Mouse (Mus musculus): ENCODE measurements at regions not wholly inside any gene's neighbourhood (a gene's known extent, or its start where the extent isn't known, plus 50 kb on each side); places are given as distances from the start of the nearest gene placed in this dataset.
A peak's percentile ranks its signal among the peaks of the same experiment; 100 is the strongest.

DNA sequence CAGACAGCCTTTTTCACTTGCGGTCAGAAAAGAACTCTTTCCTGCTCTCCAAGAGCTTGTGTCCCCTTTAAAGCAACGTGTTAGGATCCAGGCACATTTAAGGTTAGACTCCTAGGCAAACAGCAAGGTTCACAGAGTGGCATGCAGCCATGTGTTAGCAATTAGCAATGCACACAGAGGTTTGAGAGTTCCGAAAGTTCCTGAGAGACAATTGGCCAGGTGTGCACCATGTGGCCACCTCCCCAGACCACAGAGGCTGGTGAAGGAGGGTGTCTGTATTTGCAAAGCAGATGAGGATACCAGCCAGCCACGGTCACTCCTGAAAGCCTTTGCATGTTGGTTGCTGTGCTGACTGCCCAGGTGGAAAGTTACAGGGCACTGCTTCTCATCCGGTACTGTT, 240.6 kb downstream of the H2al1j start:
- H3K27ac ChIP-seq (ENCODE audit: poor library complexity, severe bottlenecking) = no peak overlapping the region
- no peak overlapping the region for H3K9ac ChIP-seq
- no peak overlapping the region for H3K4me2 ChIP-seq
- H3K27me3 ChIP-seq (replicated peaks) = peaks cover 6% of the 10 kb centered on the region
- WGBS = 67% methylated on average over 5 of the region's 5 CpGs
- no peaks in the 10 kb centered on the region for H3K9me3 ChIP-seq (replicated peaks)
- no peaks in the 10 kb centered on the region for H3K4me1 ChIP-seq (replicated peaks)
- no peak for ATAC-seq (ENCODE audit: insufficient number of reproducible peaks, low FRiP score)
- H3K4me3 ChIP-seq = no peak overlapping the region
- no peaks in the 10 kb centered on the region for H3K36me3 ChIP-seq

GRCm38 (mm10) chrX:11574354-11574753, 246.7 kb downstream of the H2al1j start:
- no peak overlapping the region for H3K4me3 ChIP-seq
- no peaks in the 10 kb centered on the region; the same call in 1 of the 2 replicates for H3K27me3 ChIP-seq (replicated peaks)
- H3K9ac ChIP-seq = no peak overlapping the region
- H3K4me1 ChIP-seq (replicated peaks) = no peaks in the 10 kb centered on the region; the same call in 1 of the 2 replicates
- no peak overlapping the region for H3K4me2 ChIP-seq
- no peaks in the 10 kb centered on the region for H3K9me3 ChIP-seq (replicated peaks)
- no peak overlapping the region for H3K27ac ChIP-seq (ENCODE audit: poor library complexity, severe bottlenecking)
- WGBS = 67% methylated on average over 3 of the region's 3 CpGs
- H3K36me3 ChIP-seq = no peaks in the 10 kb centered on the region
- no peak for ATAC-seq (ENCODE audit: insufficient number of reproducible peaks, low FRiP score)

DNA sequence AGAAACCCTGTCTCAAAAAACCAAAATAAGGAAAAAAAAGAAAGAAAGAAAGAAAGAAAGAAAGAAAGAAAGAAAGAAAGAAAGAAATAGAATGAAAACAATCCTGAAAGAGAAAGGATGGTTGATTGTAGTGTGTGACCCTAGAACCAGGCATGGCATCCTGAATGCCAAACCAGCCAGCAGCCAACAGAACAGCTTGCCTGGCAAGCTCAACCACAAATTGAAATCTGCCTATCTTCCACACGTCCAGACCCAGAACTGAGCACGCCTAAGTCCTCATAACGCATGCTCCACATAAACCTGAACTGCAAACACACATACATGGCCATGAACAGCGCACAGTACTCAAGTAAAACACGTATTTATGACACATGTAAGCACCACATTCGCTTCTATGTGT, 247.9 kb downstream of the H2al1j start:
- 84% methylated on average over 6 of the region's 6 CpGs for WGBS
- H3K4me2 ChIP-seq = no peak overlapping the region

GRCm38 (mm10) chrX:11576287-11576686, 248.7 kb downstream of the H2al1j start:
- Histone ChIP-seq H3K9me3 (replicated peaks) (no peaks in the 10 kb centered on the region), H3K4me1 (replicated peaks) (no peaks in the 10 kb centered on the region; the same call in 1 of the 2 replicates), H3K4me2 (no peak overlapping the region), H3K4me3 (no peak overlapping the region), H3K9ac (no peak overlapping the region), H3K27me3 (replicated peaks) (peaks cover 10% of the 10 kb centered on the region; the same call in 1 of the 2 replicates), H3K27ac (ENCODE audit: poor library complexity, severe bottlenecking) (no peak overlapping the region), H3K36me3 (no peaks in the 10 kb centered on the region)
- WGBS = 57% methylated on average over 8 of the region's 8 CpGs
- ATAC-seq (ENCODE audit: insufficient number of reproducible peaks, low FRiP score) = no peak

More for the DNA sequence above, 247.9 kb downstream of the H2al1j start:
- no peak overlapping the region for H3K9ac ChIP-seq
- no peak overlapping the region for H3K4me3 ChIP-seq
- no peaks in the 10 kb centered on the region for H3K9me3 ChIP-seq (replicated peaks)
- peaks cover 6% of the 10 kb centered on the region; the same call in 1 of the 2 replicates for H3K27me3 ChIP-seq (replicated peaks)
- no peak for ATAC-seq (ENCODE audit: insufficient number of reproducible peaks, low FRiP score)
- no peaks in the 10 kb centered on the region for H3K36me3 ChIP-seq
- H3K4me1 ChIP-seq (replicated peaks) = no peaks in the 10 kb centered on the region; the same call in 1 of the 2 replicates
- no peak overlapping the region for H3K27ac ChIP-seq (ENCODE audit: poor library complexity, severe bottlenecking)

- no peak overlapping the region for H3K27ac ChIP-seq (ENCODE audit: poor library complexity, severe bottlenecking)
- H3K4me3 ChIP-seq = no peak overlapping the region
- ATAC-seq (ENCODE audit: insufficient number of reproducible peaks, low FRiP score) = no peak
- peaks cover 10% of the 10 kb centered on the region; the same call in 1 of the 2 replicates for H3K27me3 ChIP-seq (replicated peaks)
- H3K9me3 ChIP-seq (replicated peaks) = no peaks in the 10 kb centered on the region
- no peak overlapping the region for H3K4me2 ChIP-seq
- H3K4me1 ChIP-seq (replicated peaks) = no peaks in the 10 kb centered on the region; the same call in 1 of the 2 replicates
- no peak overlapping the region for H3K9ac ChIP-seq
- no peaks in the 10 kb centered on the region for H3K36me3 ChIP-seq
- WGBS = 79% methylated on average over 3 of the region's 3 CpGs
Measured at GRCm38 (mm10) chrX:11577294-11577693, 249.7 kb downstream of the H2al1j start.

GRCm38 (mm10) chrX:11585353-11585752, 257.7 kb downstream of the H2al1j start:
- 62% methylated on average over 5 of the region's 5 CpGs for WGBS
- ATAC-seq (ENCODE audit: insufficient number of reproducible peaks, low FRiP score) = no peak

DNA sequence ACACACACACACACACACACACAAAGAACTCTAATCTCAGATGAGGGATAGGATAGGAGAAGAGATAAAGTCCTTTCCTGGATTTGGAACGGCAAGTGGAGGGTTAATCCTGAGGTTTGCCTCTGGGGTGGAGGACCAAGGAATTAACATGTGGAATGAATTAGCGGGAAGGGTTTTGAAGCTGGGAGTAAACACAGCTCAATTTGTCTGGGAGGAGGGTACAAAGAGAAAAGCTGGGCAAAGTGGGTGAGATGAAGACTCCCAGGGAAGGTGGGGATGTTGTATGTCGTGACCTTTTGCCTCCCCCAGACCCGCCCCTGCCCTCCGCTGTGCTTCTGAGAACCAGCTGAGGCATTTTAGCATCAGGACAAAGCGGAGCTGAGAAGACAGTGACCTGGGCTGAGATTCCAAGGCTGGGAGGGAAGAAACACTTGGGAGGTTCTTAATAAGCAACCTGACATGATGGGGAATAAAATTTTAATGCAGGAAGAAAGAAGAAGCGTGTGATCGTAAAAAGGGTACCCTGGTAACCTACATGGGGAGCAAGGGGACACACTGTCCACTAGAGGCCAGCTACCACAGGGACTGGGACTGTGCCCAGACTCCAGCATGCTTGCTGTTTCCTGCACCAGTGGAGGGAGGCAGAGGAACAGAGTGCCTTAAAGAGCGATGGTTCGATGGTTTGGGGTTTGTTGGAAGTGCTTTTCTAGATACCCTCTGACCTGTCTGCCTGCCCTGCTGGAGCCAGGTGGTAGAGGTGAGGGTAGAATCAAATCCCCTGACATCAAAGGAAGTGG, 264.0 kb downstream of the H2al1j start:
- peaks cover 10% of the 10 kb centered on the region; the same call in 1 of the 2 replicates for H3K4me1 ChIP-seq (replicated peaks)
- H3K9me3 ChIP-seq (replicated peaks) = 0 out of 2 replicates have a peak, but pooled peaks cover 3% of the 10 kb centered on the region
- no peak overlapping the region for H3K4me3 ChIP-seq
- 30% methylated on average over 10 of the region's 10 CpGs for WGBS
- no peak for ATAC-seq (ENCODE audit: insufficient number of reproducible peaks, low FRiP score)
- H3K36me3 ChIP-seq = no peaks in the 10 kb centered on the region
- no peak overlapping the region for H3K9ac ChIP-seq
- no peak overlapping the region for H3K27ac ChIP-seq (ENCODE audit: poor library complexity, severe bottlenecking)
- no peak overlapping the region for H3K4me2 ChIP-seq
- H3K27me3 ChIP-seq (replicated peaks) = peaks cover 38% of the 10 kb centered on the region

More at GRCm38 (mm10) chrX:11585353-11585752, 257.7 kb downstream of the H2al1j start:
- peaks cover 10% of the 10 kb centered on the region; the same call in 1 of the 2 replicates for H3K4me1 ChIP-seq (replicated peaks)
- no peak overlapping the region for H3K27ac ChIP-seq (ENCODE audit: poor library complexity, severe bottlenecking)
- H3K9me3 ChIP-seq (replicated peaks) = no peaks in the 10 kb centered on the region
- no peaks in the 10 kb centered on the region for H3K36me3 ChIP-seq
- H3K4me3 ChIP-seq = no peak overlapping the region
- peaks cover 14% of the 10 kb centered on the region; the same call in 1 of the 2 replicates for H3K27me3 ChIP-seq (replicated peaks)
- no peak overlapping the region for H3K4me2 ChIP-seq
- no peak overlapping the region for H3K9ac ChIP-seq

- WGBS = 32% methylated on average over 3 of the region's 3 CpGs
- H3K4me1 ChIP-seq (replicated peaks) = no peaks in the 10 kb centered on the region
Measured at GRCm38 (mm10) chrX:11594542-11594941, 266.9 kb downstream of the H2al1j start.

DNA sequence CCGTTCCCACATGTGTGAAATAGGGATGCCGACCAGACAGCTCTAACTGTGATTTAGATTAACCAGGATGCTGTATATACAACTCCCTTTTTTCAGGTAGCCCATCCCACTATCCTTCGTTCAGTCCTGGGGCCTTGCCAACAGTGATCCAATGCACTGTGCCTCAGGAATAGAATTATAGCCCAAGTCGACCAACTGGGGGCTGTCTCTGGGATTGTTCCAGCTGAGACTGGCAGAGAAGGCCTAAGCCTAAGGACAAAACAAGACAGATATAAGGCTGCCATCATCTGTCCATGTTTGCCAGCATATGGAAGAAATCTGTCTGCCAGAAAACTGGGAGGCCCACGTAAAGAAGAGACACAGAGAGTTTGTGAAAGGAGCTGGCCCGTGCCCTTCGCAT, 269.9 kb downstream of the H2al1j start:
- no peak overlapping the region for H3K4me2 ChIP-seq
- H3K4me3 ChIP-seq = no peak overlapping the region
- 0 out of 2 replicates have a peak, but pooled peaks cover 3% of the 10 kb centered on the region for H3K9me3 ChIP-seq (replicated peaks)
- peaks cover 14% of the 10 kb centered on the region for H3K27me3 ChIP-seq (replicated peaks)
- H3K27ac ChIP-seq (ENCODE audit: poor library complexity, severe bottlenecking) = no peak overlapping the region
- no peak overlapping the region for H3K9ac ChIP-seq
- no peaks in the 10 kb centered on the region for H3K4me1 ChIP-seq (replicated peaks)
- H3K36me3 ChIP-seq = no peaks in the 10 kb centered on the region
- ATAC-seq (ENCODE audit: insufficient number of reproducible peaks, low FRiP score) = no peak
- WGBS = 75% methylated on average over 7 of the region's 7 CpGs

More at GRCm38 (mm10) chrX:11594542-11594941, 266.9 kb downstream of the H2al1j start:
- H3K9me3 ChIP-seq (replicated peaks) = 0 out of 2 replicates have a peak, but pooled peaks cover 3% of the 10 kb centered on the region
- no peak overlapping the region for H3K4me3 ChIP-seq
- no peak for ATAC-seq (ENCODE audit: insufficient number of reproducible peaks, low FRiP score)
- no peak overlapping the region for H3K9ac ChIP-seq
- no peaks in the 10 kb centered on the region for H3K36me3 ChIP-seq
- peaks cover 37% of the 10 kb centered on the region for H3K27me3 ChIP-seq (replicated peaks)
- no peak overlapping the region for H3K27ac ChIP-seq (ENCODE audit: poor library complexity, severe bottlenecking)
- H3K4me2 ChIP-seq = no peak overlapping the region

- Histone ChIP-seq H3K4me2 (no peak overlapping the region), H3K4me1 (replicated peaks) (0 out of 2 replicates have a peak, but pooled peaks cover 2% of the 10 kb centered on the region), H3K36me3 (no peaks in the 10 kb centered on the region), H3K9me3 (replicated peaks) (no peaks in the 10 kb centered on the region), H3K9ac (no peak overlapping the region), H3K27ac (ENCODE audit: poor library complexity, severe bottlenecking) (no peak overlapping the region), H3K4me3 (no peak overlapping the region), H3K27me3 (replicated peaks) (no peaks in the 10 kb centered on the region)
- 31% methylated on average over 8 of the region's 8 CpGs for WGBS
- no peak for ATAC-seq (ENCODE audit: insufficient number of reproducible peaks, low FRiP score)
Measured at GRCm38 (mm10) chrX:11614237-11614636, 286.6 kb downstream of the H2al1j start.

DNA sequence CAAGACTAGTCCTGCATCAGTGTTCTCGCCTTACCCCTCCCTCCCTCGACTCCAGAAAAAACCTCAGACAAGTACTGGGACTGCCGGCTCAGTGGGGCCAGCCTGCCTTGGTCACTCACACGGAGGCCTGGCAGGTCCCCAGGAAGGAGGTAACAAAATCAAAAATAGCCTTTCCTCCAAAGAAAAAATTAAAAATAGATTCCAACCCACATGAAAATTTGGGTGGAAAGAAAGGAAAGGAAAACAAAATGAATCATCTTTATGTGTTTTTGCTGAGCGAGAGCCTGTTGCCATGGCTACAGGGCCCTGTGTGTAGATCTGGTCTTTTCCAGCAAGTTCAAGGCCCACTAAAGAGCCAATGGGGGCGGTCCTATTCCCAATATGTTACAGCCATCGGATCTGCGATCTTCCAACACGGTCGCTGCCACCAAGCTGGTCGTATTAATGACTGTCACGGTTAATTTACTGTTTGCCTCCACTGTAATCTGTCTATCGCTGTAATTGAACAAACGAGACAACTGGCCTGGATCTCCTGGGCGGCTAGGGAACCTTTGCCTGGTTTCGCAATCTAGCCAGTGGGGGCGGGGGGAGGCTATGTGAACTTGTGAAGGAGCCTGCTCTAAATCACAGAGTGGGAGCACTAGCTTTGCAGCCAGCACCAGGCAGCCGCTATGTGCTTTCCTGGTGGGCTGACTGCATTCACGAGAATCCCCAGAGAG, 293.6 kb downstream of the H2al1j start:
- no peak overlapping the region for H3K9ac ChIP-seq
- H3K27me3 ChIP-seq (replicated peaks) = 0 out of 2 replicates have a peak, but pooled peaks cover under 1% of the 10 kb centered on the region
- peak overlapping the region; percentile 24 for H3K4me2 ChIP-seq
- H3K27ac ChIP-seq (ENCODE audit: poor library complexity, severe bottlenecking) = peak overlapping the region; percentile 11; the same call in 1 of the 2 replicates
- ATAC-seq (ENCODE audit: insufficient number of reproducible peaks, low FRiP score) = no peak
- H3K4me3 ChIP-seq = no peak overlapping the region
- WGBS = 51% methylated on average over 19 of the region's 19 CpGs
- H3K4me1 ChIP-seq (replicated peaks) = no peaks in the 10 kb centered on the region; the same call in 1 of the 2 replicates
- no peaks in the 10 kb centered on the region for H3K36me3 ChIP-seq
- H3K9me3 ChIP-seq (replicated peaks) = no peaks in the 10 kb centered on the region

Data from heart, embryonic 12.5 days (tissue).